Mouse (Mus musculus) adipose tissue, adult 10 weeks (tissue): Measurements from ENCODE around the gene Ces2f. TPM values are rescaled to one million over a fixed set of nuclear protein-coding genes. Genes with fewer than 3 reads are reported as not detected.

ENCODE experiments used
- polyA plus RNA-seq: library from polyadenylated mRNA; stranded (reverse); fragments of 350-450 nt; fragmentation: Illumina TruSeq; extraction: RNeasy Lipid Tissue Mini Kit (QIAGEN cat#74804); gene quantifications from one replicate; pipeline ENCODE4 v1.2.3, GENCODE M21; 2014; ENCODE audit warnings: low read depth, low replicate concordance

The Ces2f gene
- 0.53 TPM for polyA plus RNA-seq

GRCm38 (mm10) chr8:104947056-104947455 is at the start of gene Ces2f:
Ces2f (plus strand) TSS chr8:104947356.

GRCm38 (mm10) chr8:104925972-104926596 is 21.1 kb upstream of the Ces2f start, which contains the start of gene Ces2e:
Ces2e (plus strand) TSS chr8:104926260.

GRCm38 (mm10) chr8:104961537-104961961 is 14.4 kb downstream of the Ces2f start, which contains the start of gene Ces2g:
Ces2g (plus strand) TSS chr8:104961718.

GRCm38 (mm10) chr8:105000586-105000985 is 53.4 kb downstream of the Ces2f start, which contains the start of gene Ces2h:
Ces2h (plus strand) TSS chr8:105000853.

Other genes starting within 250 kb of the Ces2f start
- 0.35 TPM for gene Ces2a, start 213.4 kb upstream of the Ces2f start, polyA plus RNA-seq
- gene Ces2b, start 115.8 kb upstream of the Ces2f start, polyA plus RNA-seq = not detected
- 0.25 TPM for gene Ces2c, start 100.3 kb upstream of the Ces2f start, polyA plus RNA-seq
- gene Ces2e, start 21.1 kb upstream of the Ces2f start, polyA plus RNA-seq = 2.7 TPM
- gene Ces2g, start 14.4 kb downstream of the Ces2f start, polyA plus RNA-seq = 6.7 TPM
- not detected for gene Ces2h, start 53.5 kb downstream of the Ces2f start, polyA plus RNA-seq
- not detected for gene Ces3a, start 101.2 kb downstream of the Ces2f start, polyA plus RNA-seq
- not detected for gene Ces3b, start 136.4 kb downstream of the Ces2f start, polyA plus RNA-seq
- not detected for gene Ces4a, start 184.4 kb downstream of the Ces2f start, polyA plus RNA-seq
- gene Cbfb, start 223.3 kb downstream of the Ces2f start, polyA plus RNA-seq = 37.2 TPM